Mouse (Mus musculus): Measurements from ENCODE around the gene Det1. TPM values are rescaled to one million over a fixed set of nuclear protein-coding genes. Genes with fewer than 3 reads are reported as not detected.
A peak's percentile ranks its signal among the peaks of the same experiment; 100 is the strongest.

The Det1 gene
- total and polyA plus RNA-seq, 2 experiments from 2014 or later, result 7.0 to 11.9 TPM

GRCm38 (mm10) chr7:78886496-78886895, 39.4 kb upstream of the Det1 start:
- Histone ChIP-seq H3K4me1 (ENCODE audit: insufficient read depth) (peaks cover 31% of the 10 kb centered on the region), H3K9ac (no peak overlapping the region), H3K4me2 (ENCODE audit: low read depth) (peak overlapping the region; percentile 37), H3K36me3 (ENCODE audit: insufficient read depth) (peaks cover 8% of the 10 kb centered on the region), H3K27me3 (ENCODE audit: insufficient read depth, low read length) (no peaks in the 10 kb centered on the region), H3K27ac (ENCODE audit: low read depth, low read length) (no peak overlapping the region; the same call in 1 of the 2 replicates), H3K4me3 (ENCODE audit: low read depth, low read length) (no peak overlapping the region; the same call in 1 of the 2 replicates), H3K9me3 (ENCODE audit: low read length) (no peaks in the 10 kb centered on the region)
- no peak for ATAC-seq
- TF ChIP-seq CTCF (IDR thresholded peaks at IDR 0.05; ENCODE audit: low read depth), result no peak
- peak; percentile 57 for DNase-seq
- 18% methylated on average over 4 of the region's 4 CpGs for WGBS

GRCm38 (mm10) chr7:78885404-78885803, 38.3 kb upstream of the Det1 start:
- TF ChIP-seq CTCF (IDR thresholded peaks at IDR 0.05; ENCODE audit: low read depth), result no peak
- Histone ChIP-seq H3K27me3 (ENCODE audit: insufficient read depth, low read length) (no peaks in the 10 kb centered on the region), H3K9ac (no peak overlapping the region), H3K36me3 (ENCODE audit: insufficient read depth) (peaks cover 8% of the 10 kb centered on the region), H3K4me3 (ENCODE audit: low read depth, low read length) (no peak overlapping the region), H3K9me3 (ENCODE audit: low read length) (no peaks in the 10 kb centered on the region), H3K27ac (ENCODE audit: low read depth, low read length) (peak overlapping the region; percentile 35; the same call in 1 of the 2 replicates), H3K4me1 (ENCODE audit: insufficient read depth) (peaks cover 34% of the 10 kb centered on the region), H3K4me2 (ENCODE audit: low read depth) (peak overlapping the region; percentile 62)
- peak; percentile 58 for DNase-seq
- peak; percentile 49; the same call in 1 of the 2 replicates for ATAC-seq
- WGBS, result 65% methylated on average over 5 of the region's 5 CpGs

- H3K4me1 ChIP-seq (ENCODE audit: insufficient read depth), result peaks cover 34% of the 10 kb centered on the region
- no peaks in the 10 kb centered on the region for H3K27me3 ChIP-seq (ENCODE audit: insufficient read depth, low read length)
- WGBS, result under 1% methylated on average over 6 of the region's 6 CpGs
- DNase-seq, result peak; percentile 89
- no peaks in the 10 kb centered on the region for H3K9me3 ChIP-seq (ENCODE audit: low read length)
- H3K27ac ChIP-seq (ENCODE audit: low read depth, low read length), result peak overlapping the region; percentile 72
- peak overlapping the region; percentile 51 for H3K9ac ChIP-seq
- ATAC-seq, result peak; percentile 58
- H3K4me2 ChIP-seq (ENCODE audit: low read depth), result peak overlapping the region; percentile 62
- TF ChIP-seq CTCF (IDR thresholded peaks at IDR 0.05; ENCODE audit: low read depth), result no peak
- peaks cover 5% of the 10 kb centered on the region for H3K36me3 ChIP-seq (ENCODE audit: insufficient read depth)
- H3K4me3 ChIP-seq (ENCODE audit: low read depth, low read length), result peak overlapping the region; percentile 56
Measured at GRCm38 (mm10) chr7:78884139-78884538, 37.1 kb upstream of the Det1 start.

- Histone ChIP-seq H3K36me3 (ENCODE audit: insufficient read depth) (peaks cover 4% of the 10 kb centered on the region), H3K9me3 (ENCODE audit: low read length) (no peaks in the 10 kb centered on the region), H3K27me3 (ENCODE audit: insufficient read depth, low read length) (no peaks in the 10 kb centered on the region), H3K9ac (peak overlapping the region; percentile 74), H3K4me3 (ENCODE audit: low read depth, low read length) (peak overlapping the region; percentile 56), H3K27ac (ENCODE audit: low read depth, low read length) (peak overlapping the region; percentile 89), H3K4me1 (ENCODE audit: insufficient read depth) (peaks cover 34% of the 10 kb centered on the region), H3K4me2 (ENCODE audit: low read depth) (peak overlapping the region; percentile 62)
- 1% methylated on average over 8 of the region's 8 CpGs for WGBS
- no peak for TF ChIP-seq CTCF (IDR thresholded peaks at IDR 0.05; ENCODE audit: low read depth)
- ATAC-seq (no peak), DNase-seq (peak; percentile 58)
Measured at GRCm38 (mm10) chr7:78883726-78884060, 36.6 kb upstream of the Det1 start.

GRCm38 (mm10) chr7:78883016-78883725, 36.1 kb upstream of the Det1 start:
- peak; percentile 56 for DNase-seq
- Histone ChIP-seq H3K4me1 (ENCODE audit: insufficient read depth) (peaks cover 34% of the 10 kb centered on the region), H3K9me3 (ENCODE audit: low read length) (no peaks in the 10 kb centered on the region), H3K4me3 (ENCODE audit: low read depth, low read length) (peak overlapping the region; percentile 56), H3K36me3 (ENCODE audit: insufficient read depth) (no peaks in the 10 kb centered on the region; the same call in 1 of the 2 replicates), H3K4me2 (ENCODE audit: low read depth) (peak overlapping the region; percentile 62), H3K27me3 (ENCODE audit: insufficient read depth, low read length) (no peaks in the 10 kb centered on the region), H3K27ac (ENCODE audit: low read depth, low read length) (peak overlapping the region; percentile 89), H3K9ac (peak overlapping the region; percentile 74)
- peak; percentile 9; the same call in 1 of the 2 replicates for ATAC-seq
- no peak for TF ChIP-seq CTCF (IDR thresholded peaks at IDR 0.05; ENCODE audit: low read depth)
- WGBS, result 1% methylated on average over 34 of the region's 34 CpGs

GRCm38 (mm10) chr7:78882469-78882837, 35.4 kb upstream of the Det1 start:
- WGBS, result 1% methylated on average over 23 of the region's 23 CpGs
- Histone ChIP-seq H3K36me3 (ENCODE audit: insufficient read depth) (no peaks in the 10 kb centered on the region; the same call in 1 of the 2 replicates), H3K27ac (ENCODE audit: low read depth, low read length) (peak overlapping the region; percentile 89), H3K9ac (peak overlapping the region; percentile 74), H3K27me3 (ENCODE audit: insufficient read depth, low read length) (no peaks in the 10 kb centered on the region), H3K4me1 (ENCODE audit: insufficient read depth) (peaks cover 32% of the 10 kb centered on the region), H3K4me2 (ENCODE audit: low read depth) (peak overlapping the region; percentile 62), H3K4me3 (ENCODE audit: low read depth, low read length) (peak overlapping the region; percentile 56), H3K9me3 (ENCODE audit: low read length) (no peaks in the 10 kb centered on the region)
- ATAC-seq (peak; percentile 82), DNase-seq (peak; percentile 86)
- no peak for TF ChIP-seq CTCF (IDR thresholded peaks at IDR 0.05; ENCODE audit: low read depth)
